In the genomic region with DNA sequence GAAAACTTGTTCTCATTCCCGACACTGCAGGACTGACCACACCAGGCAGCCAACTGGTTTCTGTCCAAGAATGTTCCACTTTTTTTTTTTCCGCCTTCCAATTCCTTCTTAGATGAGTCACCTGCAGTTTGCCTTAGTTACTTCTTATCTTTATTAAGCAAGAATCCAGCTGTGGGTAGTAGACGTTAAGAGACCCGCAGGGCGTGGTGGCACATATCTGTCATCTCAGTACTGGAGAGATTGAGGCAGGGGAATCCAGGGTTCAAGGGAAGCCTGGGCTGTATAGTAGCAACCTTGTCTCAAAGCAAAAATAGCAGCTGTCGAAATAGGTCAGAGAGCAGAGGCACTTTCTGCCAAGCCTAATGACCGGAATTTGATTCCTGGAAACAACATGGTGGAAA, we compare ENCODE assay signal across 11 mouse cellular contexts. TPM values are rescaled to one million over a fixed set of nuclear protein-coding genes. Genes with fewer than 3 reads are reported as not detected.
DNase-seq lines count a peak whose midpoint lies in the region; ATAC-seq and TF ChIP-seq lines count a peak whose summit lies in the region.
"Had no signal": no experiment of that assay in that cellular context is flagged by ENCODE, and none has a peak within 500 bp of the region (broad histone marks: within the 10 kb centered on the region; RNA-seq: fewer than 3 reads in every experiment).

No protein-coding gene starts in this region.

- no peaks in the 10 kb centered on the region for H3K9me3 ChIP-seq in intestine, embryonic 16.5 days (ENCODE audit: control insufficient read depth, low read length)
- H3K9me3 ChIP-seq in hindbrain, embryonic 16.5 days (ENCODE audit: control insufficient read depth, low read length) = no peaks in the 10 kb centered on the region
- H3K9me3 ChIP-seq: embryonic facial prominence, embryonic 15.5 days had no signal

- 0 out of 2 replicates have a peak overlapping the region, but pooled peaks have one; percentile 9 for H3K4me2 ChIP-seq in intestine, embryonic 16.5 days (ENCODE audit: low read depth, low read length)
- peak overlapping the region; percentile 54 for H3K4me2 ChIP-seq in myocyte (ENCODE audit: low read depth)
- H3K4me2 ChIP-seq in hindbrain, embryonic 16.5 days (ENCODE audit: low read length) = no peak overlapping the region
- H3K4me2 ChIP-seq: embryonic facial prominence, embryonic 15.5 days had no signal

- no peak for TF ChIP-seq POLR2A in myocyte (IDR thresholded peaks at IDR 0.05; ENCODE audit: insufficient read length, low read depth)

- no peaks in the 10 kb centered on the region for H3K27me3 ChIP-seq in intestine, embryonic 16.5 days (replicated peaks; ENCODE audit: control insufficient read depth, insufficient read depth, low read length)
- H3K27me3 ChIP-seq in myocyte (ENCODE audit: control insufficient read depth, insufficient read depth, insufficient read length) = no peaks in the 10 kb centered on the region
- no peaks in the 10 kb centered on the region for H3K27me3 ChIP-seq in hindbrain, embryonic 16.5 days (replicated peaks; ENCODE audit: control insufficient read depth, insufficient read depth, low read length)
- H3K27me3 ChIP-seq: embryonic facial prominence, embryonic 15.5 days had no signal

- H3K9ac ChIP-seq in intestine, embryonic 16.5 days (ENCODE audit: low read depth, low read length) = no peak overlapping the region
- no peak overlapping the region for H3K9ac ChIP-seq in hindbrain, embryonic 16.5 days (ENCODE audit: low read depth, low read length)
- H3K9ac ChIP-seq: embryonic facial prominence, embryonic 15.5 days had no signal

- WGBS in intestine, embryonic 16.5 days = 56% methylated on average over 7 of the region's 7 CpGs
- 92% methylated on average over 7 of the region's 7 CpGs for WGBS in hindbrain, embryonic 16.5 days

- peak overlapping the region; percentile 69 for H3K27ac ChIP-seq in brown adipose tissue, adult 24 weeks (replicated peaks; ENCODE audit: low read depth, low read length)
- peak overlapping the region; percentile 83 for H3K27ac ChIP-seq in intestine, embryonic 16.5 days (ENCODE audit: low read length)
- no peak overlapping the region for H3K27ac ChIP-seq in hindbrain, embryonic 16.5 days (ENCODE audit: low read depth, low read length)
- H3K27ac ChIP-seq: embryonic facial prominence, embryonic 15.5 days had no signal

- peaks cover 5% of the 10 kb centered on the region for H3K79me2 ChIP-seq in myocyte (ENCODE audit: control insufficient read depth, insufficient read depth)

- no peak overlapping the region for H3ac ChIP-seq in myocyte (ENCODE audit: control insufficient read depth, insufficient read length)

- ATAC-seq in intestine, embryonic 16.5 days = peak; percentile 94
- no peak for ATAC-seq in granulocyte monocyte progenitor cell, adult 5-6 weeks (replicated peaks; ENCODE audit: poor library complexity, severe bottlenecking)
- ATAC-seq in hindbrain, embryonic 16.5 days = no peak

- no peaks in the 10 kb centered on the region for H3K36me3 ChIP-seq in intestine, embryonic 16.5 days (ENCODE audit: control insufficient read depth, insufficient read depth, low read length)
- no peaks in the 10 kb centered on the region for H3K36me3 ChIP-seq in myocyte (ENCODE audit: control insufficient read depth, insufficient read depth)
- no peaks in the 10 kb centered on the region for H3K36me3 ChIP-seq in hindbrain, embryonic 16.5 days (ENCODE audit: control insufficient read depth, insufficient read depth, low read length)
- H3K36me3 ChIP-seq: embryonic facial prominence, embryonic 15.5 days had no signal

- peaks cover 11% of the 10 kb centered on the region for H3K4me1 ChIP-seq in brown adipose tissue, adult 24 weeks (ENCODE audit: control insufficient read depth, insufficient read depth, insufficient read length, low read length)
- peaks cover 15% of the 10 kb centered on the region; the same call in 1 of the 2 replicates for H3K4me1 ChIP-seq in intestine, embryonic 16.5 days (ENCODE audit: control insufficient read depth, insufficient read depth, low read length)
- peaks cover 12% of the 10 kb centered on the region for H3K4me1 ChIP-seq in hindbrain, embryonic 16.5 days (ENCODE audit: control insufficient read depth, insufficient read depth, low read depth, low read length)

- no peak overlapping the region for H3K4me3 ChIP-seq in brown adipose tissue, adult 24 weeks (ENCODE audit: insufficient read depth, low read depth, low read length)
- no peak overlapping the region for H3K4me3 ChIP-seq in intestine, embryonic 16.5 days (ENCODE audit: low read length)
- no peak overlapping the region for H3K4me3 ChIP-seq in myocyte
- no peak overlapping the region for H3K4me3 ChIP-seq in hindbrain, embryonic 16.5 days (ENCODE audit: low read length)
- H3K4me3 ChIP-seq: embryonic facial prominence, embryonic 15.5 days had no signal

- peak; percentile 40 for DNase-seq in kidney, adult 11 months
- DNase-seq in kidney, postnatal 4 days = no peak
- DNase-seq in frontal cortex, postnatal 36 days (ENCODE audit: low spot score in 2 of 2) = no peak
- DNase-seq: thymus, postnatal 36 days had no signal

TF ChIP-seq in myocyte, 11 proteins besides CTCF, POLR2A, EP300 and RAD21:
- TF ChIP-seq CEBPB (IDR thresholded peaks at IDR 0.05; ENCODE audit: insufficient read depth, poor library complexity, severe bottlenecking) (peak; percentile 76), MYOD1 (IDR thresholded peaks at IDR 0.05; ENCODE audit: control insufficient read depth in 1 of 3, insufficient read length in 2 of 3, low read depth in 2 of 3) (peak in 1 of 3 experiments; percentile 48), E2F4 (IDR thresholded peaks at IDR 0.05; ENCODE audit: insufficient read depth) (no peak)

RNA-seq across cellular contexts. Expression of a gene that starts 19.1 kb away (rescaled TPM):
- 9.0 and 11.1 TPM in 2 replicates for polyA plus RNA-seq in brown adipose tissue, adult 24 weeks (2012; ENCODE audit: insufficient read depth, insufficient read length, missing spikeins)
- polyA plus RNA-seq in intestine, embryonic 16.5 days (2015; fragmentation: Nextera tagmentation; extraction: Ambion mirVana) = 8.2 and 8.4 TPM in 2 replicates
- 10.7 TPM for polyA plus RNA-seq in myocyte (2012; fragmentation: generic; extraction: Trizol)
- total RNA-seq in granulocyte monocyte progenitor cell, adult 5-6 weeks (2014; fragmentation: Nextera tagmentation) = 29.1 and 36.5 TPM in 2 replicates
- total RNA-seq in granulocyte monocyte progenitor cell, adult 5-6 weeks (2017) = 24.7 and 25.2 TPM in 2 replicates
- 11.5 and 11.7 TPM in 2 replicates for polyA plus RNA-seq in hindbrain, embryonic 16.5 days (2015; fragmentation: Nextera tagmentation; extraction: Ambion mirVana)

RNA-seq across cellular contexts. Expression of a gene that starts 55.6 kb away (rescaled TPM):
- polyA plus RNA-seq in brown adipose tissue, adult 24 weeks (2012; ENCODE audit: insufficient read depth, insufficient read length, missing spikeins) = 11.4 and 12.6 TPM in 2 replicates
- polyA plus RNA-seq in intestine, embryonic 16.5 days (2015; fragmentation: Nextera tagmentation; extraction: Ambion mirVana) = 17.4 and 17.9 TPM in 2 replicates
- 5.5 TPM for polyA plus RNA-seq in myocyte (2012; fragmentation: generic; extraction: Trizol)
- total RNA-seq in granulocyte monocyte progenitor cell, adult 5-6 weeks (2014; fragmentation: Nextera tagmentation) = 2.3 and 2.8 TPM in 2 replicates
- total RNA-seq in granulocyte monocyte progenitor cell, adult 5-6 weeks (2017) = 1.6 and 3.4 TPM in 2 replicates
- polyA plus RNA-seq in hindbrain, embryonic 16.5 days (2015; fragmentation: Nextera tagmentation; extraction: Ambion mirVana) = 4.2 and 4.3 TPM in 2 replicates

RNA-seq across cellular contexts. Expression of a gene that starts 58.7 kb away (rescaled TPM):
- polyA plus RNA-seq in brown adipose tissue, adult 24 weeks (2012; ENCODE audit: insufficient read depth, insufficient read length, missing spikeins) = not detected in 2 replicates
- 0.32 and 0.45 TPM in 2 replicates for polyA plus RNA-seq in intestine, embryonic 16.5 days (2015; fragmentation: Nextera tagmentation; extraction: Ambion mirVana)
- not detected for polyA plus RNA-seq in myocyte (2012; fragmentation: generic; extraction: Trizol)
- 18.7 and 25.6 TPM in 2 replicates for total RNA-seq in granulocyte monocyte progenitor cell, adult 5-6 weeks (2014; fragmentation: Nextera tagmentation)
- 10.5 and 14.7 TPM in 2 replicates for total RNA-seq in granulocyte monocyte progenitor cell, adult 5-6 weeks (2017)
- not detected in 2 replicates for polyA plus RNA-seq in hindbrain, embryonic 16.5 days (2015; fragmentation: Nextera tagmentation; extraction: Ambion mirVana)
- total RNA-seq: left cerebral cortex, adult 18-20 months had no signal

RNA-seq across cellular contexts. Expression of a gene that starts 58.8 kb away (rescaled TPM):
- polyA plus RNA-seq in brown adipose tissue, adult 24 weeks (2012; ENCODE audit: insufficient read depth, insufficient read length, missing spikeins) = not detected in 2 replicates
- polyA plus RNA-seq in intestine, embryonic 16.5 days (2015; fragmentation: Nextera tagmentation; extraction: Ambion mirVana) = not detected in 2 replicates
- polyA plus RNA-seq in myocyte (2012; fragmentation: generic; extraction: Trizol) = not detected
- total RNA-seq in granulocyte monocyte progenitor cell, adult 5-6 weeks (2014; fragmentation: Nextera tagmentation) = not detected in 2 replicates
- not detected in 2 replicates for total RNA-seq in granulocyte monocyte progenitor cell, adult 5-6 weeks (2017)
- polyA plus RNA-seq in hindbrain, embryonic 16.5 days (2015; fragmentation: Nextera tagmentation; extraction: Ambion mirVana) = 0.39 and 0.60 TPM in 2 replicates
- total RNA-seq: left cerebral cortex, adult 18-20 months had no signal
- polyA plus RNA-seq: embryonic facial prominence, embryonic 15.5 days had no signal
